Mouse (Mus musculus) testis, adult 2 months (tissue): ENCODE data around the gene Kdm6b.

Source experiments
- CTCF ChIP-seq: fragments of 200-500 bp; IDR thresholded peaks from 2 replicates; pipeline ENCODE4 v1.5.1; 2012; ENCODE audit warnings: low read depth, mild to moderate bottlenecking, inconsistent platforms, low read length, moderate library complexity; ENCODE audit not compliant: control insufficient read depth, insufficient read depth, insufficient replicate concordance
- POLR2A ChIP-seq: fragments of 200-500 bp; IDR thresholded peaks from 2 replicates; pipeline ENCODE4 v1.6.1; 2012; ENCODE audit warnings: low read depth, mild to moderate bottlenecking, inconsistent platforms, low read length, moderate library complexity; ENCODE audit not compliant: control insufficient read depth

- TF ChIP-seq POLR2A (no peak), CTCF (no peak)
These were observed 26.7 kb downstream of the Kdm6b start for GRCm38 (mm10) chr11:69386758-69387157.
